Mouse (Mus musculus): ENCODE data around the gene Cenps.

- TF ChIP-seq EP300 (IDR thresholded peaks at IDR 0.05; ENCODE audit: low read length), result no peak
- TF ChIP-seq CTCF (conservative IDR thresholded peaks at IDR 0.05 in 1 of 2, IDR thresholded peaks at IDR 0.05 in 1 of 2; ENCODE audit: low read depth in 2 of 2, low read length in 2 of 2), result no peak
- no peak for TF ChIP-seq NELFE (IDR thresholded peaks at IDR 0.05; ENCODE audit: low read depth, low read length)
These were observed 11.3 kb downstream of the Cenps start for GRCm38 (mm10) chr4:149126115-149126509.

Measured in CH12.LX (cell line).